Mouse (Mus musculus): ENCODE measurements around the gene Sephs1. TPM values are rescaled to one million over a fixed set of nuclear protein-coding genes. Genes with fewer than 3 reads are reported as not detected.
A peak's percentile ranks its signal among the peaks of the same experiment; 100 is the strongest.

Sephs1 gene
- polyA plus RNA-seq, 2 experiments: 75.7 to 91.1 TPM

GRCm38 (mm10) chr2:4864008-4864816, 17.2 kb upstream of the Sephs1 start:
- Histone ChIP-seq H3K4me1 (ENCODE audit: control insufficient read depth, insufficient read depth, low read length) (no peaks in the 10 kb centered on the region), H3K27ac (replicated peaks; ENCODE audit: low read depth, low read length) (no peak overlapping the region), H3K4me3 (replicated peaks; ENCODE audit: low read length) (no peak overlapping the region), H3K27me3 (ENCODE audit: control insufficient read depth, insufficient read depth, low read length) (no peaks in the 10 kb centered on the region), H3K36me3 (ENCODE audit: control insufficient read depth, insufficient read depth, low read length) (no peaks in the 10 kb centered on the region), H3K9me3 (ENCODE audit: control insufficient read depth, low read length) (no peaks in the 10 kb centered on the region), H3K4me2 (replicated peaks; ENCODE audit: low read depth, low read length, severe bottlenecking) (no peak overlapping the region), H3K9ac (ENCODE audit: low read depth, low read length, severe bottlenecking) (no peak overlapping the region)
- WGBS: 53% methylated on average over 7 of the region's 7 CpGs
- peak; percentile 69 for ATAC-seq (ENCODE audit: low FRiP score, low read depth)
- DNase-seq (ENCODE audit: low spot score): peak; percentile 79
- TF ChIP-seq POLR2A (IDR thresholded peaks at IDR 0.05; ENCODE audit: borderline replicate concordance, extremely low read depth, insufficient read depth, insufficient read length): no peak

GRCm38 (mm10) chr2:4864817-4865296, 16.5 kb upstream of the Sephs1 start:
- Histone ChIP-seq H3K27me3 (ENCODE audit: control insufficient read depth, insufficient read depth, low read length) (no peaks in the 10 kb centered on the region), H3K9me3 (ENCODE audit: control insufficient read depth, low read length) (no peaks in the 10 kb centered on the region), H3K9ac (ENCODE audit: low read depth, low read length, severe bottlenecking) (no peak overlapping the region), H3K36me3 (ENCODE audit: control insufficient read depth, insufficient read depth, low read length) (no peaks in the 10 kb centered on the region), H3K4me1 (ENCODE audit: control insufficient read depth, insufficient read depth, low read length) (no peaks in the 10 kb centered on the region), H3K27ac (replicated peaks; ENCODE audit: low read depth, low read length) (no peak overlapping the region), H3K4me2 (replicated peaks; ENCODE audit: low read depth, low read length, severe bottlenecking) (no peak overlapping the region), H3K4me3 (replicated peaks; ENCODE audit: low read length) (no peak overlapping the region)
- TF ChIP-seq POLR2A (IDR thresholded peaks at IDR 0.05; ENCODE audit: borderline replicate concordance, extremely low read depth, insufficient read depth, insufficient read length): no peak
- no peak for ATAC-seq (ENCODE audit: low FRiP score, low read depth)
- WGBS: 50% methylated on average over 9 of the region's 9 CpGs
- DNase-seq (ENCODE audit: low spot score): no peak

- no peak for TF ChIP-seq POLR2A (IDR thresholded peaks at IDR 0.05; ENCODE audit: borderline replicate concordance, extremely low read depth, insufficient read depth, insufficient read length)
- ATAC-seq (ENCODE audit: low FRiP score, low read depth): no peak
- no peak for DNase-seq (ENCODE audit: low spot score)
- Histone ChIP-seq H3K4me3 (replicated peaks; ENCODE audit: low read length) (no peak overlapping the region), H3K4me2 (replicated peaks; ENCODE audit: low read depth, low read length, severe bottlenecking) (no peak overlapping the region), H3K4me1 (ENCODE audit: control insufficient read depth, insufficient read depth, low read length) (no peaks in the 10 kb centered on the region), H3K27ac (replicated peaks; ENCODE audit: low read depth, low read length) (no peak overlapping the region), H3K36me3 (ENCODE audit: control insufficient read depth, insufficient read depth, low read length) (no peaks in the 10 kb centered on the region), H3K9ac (ENCODE audit: low read depth, low read length, severe bottlenecking) (no peak overlapping the region), H3K27me3 (ENCODE audit: control insufficient read depth, insufficient read depth, low read length) (no peaks in the 10 kb centered on the region), H3K9me3 (ENCODE audit: control insufficient read depth, low read length) (no peaks in the 10 kb centered on the region)
- WGBS: 84% methylated on average over 12 of the region's 12 CpGs
Observed at GRCm38 (mm10) chr2:4868028-4868725, 13.2 kb upstream of the Sephs1 start.

- no peak overlapping the region for H3K9ac ChIP-seq (ENCODE audit: low read depth, low read length, severe bottlenecking)
Observed at GRCm38 (mm10) chr2:4872740-4873139, 8.6 kb upstream of the Sephs1 start.

GRCm38 (mm10) chr2:4873331-4873730, 8.0 kb upstream of the Sephs1 start:
- Histone ChIP-seq H3K9me3 (ENCODE audit: control insufficient read depth, low read length) (no peaks in the 10 kb centered on the region), H3K27me3 (ENCODE audit: control insufficient read depth, insufficient read depth, low read length) (no peaks in the 10 kb centered on the region), H3K36me3 (ENCODE audit: control insufficient read depth, insufficient read depth, low read length) (no peaks in the 10 kb centered on the region), H3K4me1 (ENCODE audit: control insufficient read depth, insufficient read depth, low read length) (no peaks in the 10 kb centered on the region), H3K4me3 (replicated peaks; ENCODE audit: low read length) (no peak overlapping the region), H3K9ac (ENCODE audit: low read depth, low read length, severe bottlenecking) (no peak overlapping the region), H3K27ac (replicated peaks; ENCODE audit: low read depth, low read length) (no peak overlapping the region), H3K4me2 (replicated peaks; ENCODE audit: low read depth, low read length, severe bottlenecking) (no peak overlapping the region)
- DNase-seq (ENCODE audit: low spot score) (no peak), ATAC-seq (ENCODE audit: low FRiP score, low read depth) (no peak)
- WGBS: 69% methylated on average over 6 of the region's 6 CpGs
- no peak for TF ChIP-seq POLR2A (IDR thresholded peaks at IDR 0.05; ENCODE audit: borderline replicate concordance, extremely low read depth, insufficient read depth, insufficient read length)

More at GRCm38 (mm10) chr2:4872740-4873139, 8.6 kb upstream of the Sephs1 start:
- Histone ChIP-seq H3K4me3 (replicated peaks; ENCODE audit: low read length) (no peak overlapping the region), H3K36me3 (ENCODE audit: control insufficient read depth, insufficient read depth, low read length) (no peaks in the 10 kb centered on the region), H3K4me2 (replicated peaks; ENCODE audit: low read depth, low read length, severe bottlenecking) (no peak overlapping the region), H3K4me1 (ENCODE audit: control insufficient read depth, insufficient read depth, low read length) (no peaks in the 10 kb centered on the region), H3K27me3 (ENCODE audit: control insufficient read depth, insufficient read depth, low read length) (no peaks in the 10 kb centered on the region), H3K9me3 (ENCODE audit: control insufficient read depth, low read length) (no peaks in the 10 kb centered on the region), H3K27ac (replicated peaks; ENCODE audit: low read depth, low read length) (no peak overlapping the region)
- 78% methylated on average over 9 of the region's 9 CpGs for WGBS
- ATAC-seq (ENCODE audit: low FRiP score, low read depth): no peak
- TF ChIP-seq POLR2A (IDR thresholded peaks at IDR 0.05; ENCODE audit: borderline replicate concordance, extremely low read depth, insufficient read depth, insufficient read length): no peak
- no peak for DNase-seq (ENCODE audit: low spot score)

All from limb, embryonic 14.5 days (tissue).